ENCODE assay signal across 8 mouse cellular contexts in genomic region chr9:65676358-65677118, GRCm38 (mm10). TPM values are rescaled to one million over a fixed set of nuclear protein-coding genes. Genes with fewer than 3 reads are reported as not detected.
DNase-seq lines count a peak whose midpoint lies in the region; ATAC-seq lines count a peak whose summit lies in the region.

No protein-coding gene starts in this region.

- H3K4me2 ChIP-seq in heart, embryonic 14.5 days (ENCODE audit: low read length): peak overlapping the region; percentile 91
- peak overlapping the region; percentile 83 for H3K4me2 ChIP-seq in liver, embryonic 13.5 days
- peak overlapping the region; percentile 76 for H3K4me2 ChIP-seq in stomach, embryonic 16.5 days (ENCODE audit: low read depth, low read length)

- H3K27ac ChIP-seq in heart, embryonic 14.5 days (replicated peaks in 1 of 2; ENCODE audit: control insufficient read depth in 1 of 2, insufficient read depth in 1 of 2, low read depth in 2 of 2, low read length in 2 of 2): peak overlapping the region; percentile 3 to 76
- peak overlapping the region; percentile 66 for H3K27ac ChIP-seq in liver, embryonic 13.5 days
- peak overlapping the region; percentile 39 for H3K27ac ChIP-seq in stomach, embryonic 16.5 days (ENCODE audit: low read length)

- ATAC-seq in erythroid progenitor cell, adult 5-6 weeks (replicated peaks; ENCODE audit: low FRiP score, poor library complexity, severe bottlenecking): peak; percentile 99
- ATAC-seq in heart, embryonic 14.5 days (ENCODE audit: insufficient number of reproducible peaks, insufficient read depth, low FRiP score, low read depth): peak; percentile 93
- ATAC-seq in liver, embryonic 13.5 days (ENCODE audit: low read depth): peak; percentile 98
- ATAC-seq in stomach, embryonic 16.5 days (ENCODE audit: insufficient read depth, low FRiP score): peak; percentile 95

- H3K27me3 ChIP-seq in heart, embryonic 14.5 days (ENCODE audit: control insufficient read depth, insufficient read depth, low read length): no peaks in the 10 kb centered on the region
- no peaks in the 10 kb centered on the region for H3K27me3 ChIP-seq in liver, embryonic 13.5 days
- no peaks in the 10 kb centered on the region for H3K27me3 ChIP-seq in stomach, embryonic 16.5 days (ENCODE audit: control insufficient read depth, insufficient read depth, low read length)

- peaks cover 27 to 66% of the 10 kb centered on the region in 2 experiments for H3K4me1 ChIP-seq in heart, embryonic 14.5 days (ENCODE audit: control insufficient read depth in 2 of 2, insufficient read depth in 2 of 2, low read length in 2 of 2)
- peaks cover 57% of the 10 kb centered on the region for H3K4me1 ChIP-seq in liver, embryonic 13.5 days (replicated peaks)
- peaks cover 42% of the 10 kb centered on the region for H3K4me1 ChIP-seq in stomach, embryonic 16.5 days (ENCODE audit: control insufficient read depth, insufficient read depth, low read length)

- peak; percentile 93 for DNase-seq in CD4-positive helper T cell, adult 2 months (ENCODE audit: low read depth, low spot score)
- DNase-seq in brain, embryonic 18.5 days (ENCODE audit: low read depth, low spot score): peak; percentile 94
- DNase-seq in kidney, postnatal 14 days: peak; percentile 99
- peak; percentile 93 for DNase-seq in liver, embryonic 13.5 days
- peak; percentile 98 for DNase-seq in neural tube, embryonic 10.5 days (ENCODE audit: extremely low spot score, low spot score)

- WGBS in heart, embryonic 14.5 days: 2% methylated on average over 38 of the region's 51 CpGs
- WGBS in liver, embryonic 13.5 days (ENCODE audit: insufficient replicate concordance): under 1% methylated on average over 48 of the region's 51 CpGs
- under 1% methylated on average over 36 of the region's 51 CpGs for WGBS in stomach, embryonic 16.5 days

- H3K9ac ChIP-seq in heart, embryonic 14.5 days (ENCODE audit: low read length): peak overlapping the region; percentile 87
- peak overlapping the region; percentile 85 for H3K9ac ChIP-seq in liver, embryonic 13.5 days
- H3K9ac ChIP-seq in stomach, embryonic 16.5 days (ENCODE audit: low read length): peak overlapping the region; percentile 81

- H3K9me3 ChIP-seq in heart, embryonic 14.5 days (ENCODE audit: control insufficient read depth, low read length): no peaks in the 10 kb centered on the region
- no peaks in the 10 kb centered on the region for H3K9me3 ChIP-seq in liver, embryonic 13.5 days (replicated peaks)
- no peaks in the 10 kb centered on the region for H3K9me3 ChIP-seq in stomach, embryonic 16.5 days (replicated peaks; ENCODE audit: control insufficient read depth, low read length)

- no peaks in the 10 kb centered on the region for H3K36me3 ChIP-seq in heart, embryonic 14.5 days (ENCODE audit: control insufficient read depth, insufficient read depth, low read length)
- H3K36me3 ChIP-seq in liver, embryonic 13.5 days: no peaks in the 10 kb centered on the region
- H3K36me3 ChIP-seq in stomach, embryonic 16.5 days (ENCODE audit: control insufficient read depth, insufficient read depth, low read length): no peaks in the 10 kb centered on the region

- peak overlapping the region; percentile 60 to 72 for H3K4me3 ChIP-seq in heart, embryonic 14.5 days (ENCODE audit: control insufficient read depth in 1 of 2, insufficient read depth in 1 of 2, low read depth in 1 of 2, low read length in 2 of 2)
- peak overlapping the region; percentile 72 for H3K4me3 ChIP-seq in liver, embryonic 13.5 days (replicated peaks)
- peak overlapping the region; percentile 61 for H3K4me3 ChIP-seq in stomach, embryonic 16.5 days (replicated peaks; ENCODE audit: low read length)

RNA-seq across cellular contexts. Expression of gene Oaz2, which starts 8.7 kb away (rescaled TPM):
- 3.4 and 7.2 TPM in 2 replicates for total RNA-seq in erythroid progenitor cell, adult 5-6 weeks (2015; ENCODE audit: low replicate concordance)
- total RNA-seq in erythroid progenitor cell, adult 5-6 weeks (2017; ENCODE audit: low replicate concordance): 1.4 and 9.2 TPM in 2 replicates
- 210 and 223 TPM in 2 replicates for polyA plus RNA-seq in heart, embryonic 14.5 days (2014; fragmentation: Nextera tagmentation; extraction: Ambion mirVana)
- polyA plus RNA-seq in liver, embryonic 13.5 days (2015; fragmentation: Nextera tagmentation; extraction: Ambion mirVana): 49.6 and 54.3 TPM in 2 replicates
- 200 and 218 TPM in 2 replicates for polyA plus RNA-seq in stomach, embryonic 16.5 days (2015; fragmentation: Nextera tagmentation; extraction: Ambion mirVana)

RNA-seq across cellular contexts. Expression of gene Rbpms2, which starts 47.1 kb away (rescaled TPM):
- 9.6 TPM in 1 of 2 replicates, not detected in the other for total RNA-seq in erythroid progenitor cell, adult 5-6 weeks (2015; ENCODE audit: low replicate concordance)
- not detected in 2 replicates for total RNA-seq in erythroid progenitor cell, adult 5-6 weeks (2017; ENCODE audit: low replicate concordance)
- 125 TPM in 2 replicates for polyA plus RNA-seq in heart, embryonic 14.5 days (2014; fragmentation: Nextera tagmentation; extraction: Ambion mirVana)
- polyA plus RNA-seq in liver, embryonic 13.5 days (2015; fragmentation: Nextera tagmentation; extraction: Ambion mirVana): 12.6 and 15.4 TPM in 2 replicates
- polyA plus RNA-seq in stomach, embryonic 16.5 days (2015; fragmentation: Nextera tagmentation; extraction: Ambion mirVana): 20.4 and 22.9 TPM in 2 replicates

Comparison
In these comparisons a context has a peak if more than half of its experiments do, and no peak if none do; other contexts are left out.
1. Peak in every context shown above with its lines: DNase-seq, ATAC-seq, H3K4me3 ChIP-seq and H3K27ac ChIP-seq.